11 mouse cellular contexts compared by ENCODE assay signal in genomic region chr5:136143161-136143755, GRCm38 (mm10). TPM values are rescaled to one million over a fixed set of nuclear protein-coding genes. Genes with fewer than 3 reads are reported as not detected.
A peak's percentile ranks its signal among the peaks of the same experiment; 100 is the strongest.
DNase-seq lines count a peak whose midpoint lies in the region; ATAC-seq and TF ChIP-seq lines count a peak whose summit lies in the region.
"Had no signal": no experiment of that assay in that cellular context is flagged by ENCODE, and none has a peak within 500 bp of the region (broad histone marks: within the 10 kb centered on the region; RNA-seq: fewer than 3 reads in every experiment).

No protein-coding gene starts in this region.

- no peak overlapping the region for H3K4me2 ChIP-seq in liver, embryonic 11.5 days
- no peak overlapping the region for H3K4me2 ChIP-seq in liver, postnatal 0 days (ENCODE audit: low read depth, low read length)
- H3K4me2 ChIP-seq: embryonic facial prominence, embryonic 12.5 days; lung, embryonic 15.5 days had no signal

- H3K9ac ChIP-seq in liver, adult 2 months (ENCODE audit: low read depth, low read length) = no peak overlapping the region
- H3K9ac ChIP-seq in liver, embryonic 11.5 days (ENCODE audit: low read depth, low read length) = no peak overlapping the region
- no peak overlapping the region for H3K9ac ChIP-seq in MEL (ENCODE audit: control insufficient read depth, low read depth, low read length, poor library complexity, severe bottlenecking)
- H3K9ac ChIP-seq in liver, postnatal 0 days (replicated peaks) = no peak overlapping the region
- H3K9ac ChIP-seq: embryonic facial prominence, embryonic 12.5 days; lung, embryonic 15.5 days had no signal

- H3K4me3 ChIP-seq in liver, adult 2 months (ENCODE audit: insufficient read depth, low read depth, low read length) = no peak overlapping the region
- no peak overlapping the region for H3K4me3 ChIP-seq in liver, embryonic 11.5 days (ENCODE audit: low read depth, low read length)
- H3K4me3 ChIP-seq in MEL (ENCODE audit: control insufficient read depth in 1 of 2, insufficient read depth in 1 of 2, low read depth in 2 of 2, low read length in 2 of 2) = no peak overlapping the region
- H3K4me3 ChIP-seq in liver, postnatal 0 days (ENCODE audit: low read depth, low read length) = no peak overlapping the region
- H3K4me3 ChIP-seq: embryonic facial prominence, embryonic 12.5 days; lung, embryonic 15.5 days had no signal

- intact Hi-C loops in heart, postnatal 25 days (cut with DNase I) = no loop called here
- intact Hi-C loops in heart, postnatal 14 days (cut with DNase I) = no loop called here

- WGBS in liver, adult 2 months = 92% methylated on average over 6 of the region's 6 CpGs
- WGBS in liver, embryonic 11.5 days = 88% methylated on average over 6 of the region's 6 CpGs
- 81% methylated on average over 6 of the region's 6 CpGs for WGBS in liver, postnatal 0 days (ENCODE audit: insufficient replicate concordance)

- H3K27me3 ChIP-seq in liver, adult 2 months (ENCODE audit: control insufficient read depth, insufficient read depth, low read length) = no peaks in the 10 kb centered on the region
- H3K27me3 ChIP-seq in liver, embryonic 11.5 days (replicated peaks; ENCODE audit: control insufficient read depth, insufficient read depth, low read length) = no peaks in the 10 kb centered on the region
- no peaks in the 10 kb centered on the region for H3K27me3 ChIP-seq in MEL (ENCODE audit: control insufficient read depth in 1 of 2, insufficient read depth in 2 of 2, low read length in 2 of 2)
- no peaks in the 10 kb centered on the region for H3K27me3 ChIP-seq in liver, postnatal 0 days (ENCODE audit: insufficient read depth, low read length)
- H3K27me3 ChIP-seq: embryonic facial prominence, embryonic 12.5 days; lung, embryonic 15.5 days had no signal

- DNase-seq in adrenal gland, postnatal 10 days = peak; percentile 24
- no peak for DNase-seq in adrenal gland, postnatal 14 days
- DNase-seq in liver, adult 2 months (ENCODE audit: extremely low read depth, low read depth, low spot score) = no peak
- no peak for DNase-seq in liver, embryonic 11.5 days (ENCODE audit: low spot score)
- peak; percentile 54 for DNase-seq in MEL (ENCODE audit: low read depth, low spot score)
- no peak for DNase-seq in liver, postnatal 0 days
- DNase-seq in heart, postnatal 25 days (ENCODE audit: low spot score) = no peak
- DNase-seq in heart, postnatal 14 days = no peak
- DNase-seq: heart, postnatal 10 days had no signal

- H3K36me3 ChIP-seq in liver, adult 2 months (ENCODE audit: control insufficient read depth, insufficient read depth, low read length) = peaks cover 5% of the 10 kb centered on the region; the same call in 1 of the 2 replicates
- H3K36me3 ChIP-seq in liver, embryonic 11.5 days (ENCODE audit: control insufficient read depth, insufficient read depth, low read length) = peaks cover 22% of the 10 kb centered on the region
- H3K36me3 ChIP-seq in MEL (ENCODE audit: control insufficient read depth in 1 of 2, insufficient read depth in 2 of 2, low read length in 2 of 2) = peaks cover 2 to 9% of the 10 kb centered on the region in 2 experiments; a peak in 3 of 4 replicates
- peaks cover 24% of the 10 kb centered on the region for H3K36me3 ChIP-seq in liver, postnatal 0 days (replicated peaks; ENCODE audit: insufficient read depth, low read length)

- H3K27ac ChIP-seq in liver, adult 2 months (replicated peaks; ENCODE audit: insufficient read depth, low read depth, low read length) = no peak overlapping the region
- no peak overlapping the region for H3K27ac ChIP-seq in liver, embryonic 11.5 days (ENCODE audit: low read depth, low read length)
- no peak overlapping the region for H3K27ac ChIP-seq in MEL (ENCODE audit: control insufficient read depth, low read depth, low read length)
- H3K27ac ChIP-seq in liver, postnatal 0 days (ENCODE audit: low read depth) = no peak overlapping the region
- H3K27ac ChIP-seq: embryonic facial prominence, embryonic 12.5 days; lung, embryonic 15.5 days had no signal

- H3K4me1 ChIP-seq in liver, adult 2 months (ENCODE audit: control insufficient read depth, insufficient read depth, low read length) = no peaks in the 10 kb centered on the region
- H3K4me1 ChIP-seq in liver, embryonic 11.5 days (replicated peaks; ENCODE audit: control insufficient read depth, insufficient read depth, low read length) = peaks cover 3% of the 10 kb centered on the region
- peaks cover 10 to 26% of the 10 kb centered on the region in 2 experiments; a peak in 3 of 4 replicates for H3K4me1 ChIP-seq in MEL (ENCODE audit: control insufficient read depth in 1 of 2, insufficient read depth in 2 of 2, low read length in 2 of 2)
- peaks cover 7% of the 10 kb centered on the region for H3K4me1 ChIP-seq in liver, postnatal 0 days (ENCODE audit: insufficient read depth)
- H3K4me1 ChIP-seq: embryonic facial prominence, embryonic 12.5 days; lung, embryonic 15.5 days had no signal

- TF ChIP-seq EP300 in MEL (IDR thresholded peaks at IDR 0.05; ENCODE audit: low read depth in 1 of 2, low read length in 2 of 2) = no peak
- no peak for TF ChIP-seq EP300 in liver, postnatal 0 days (IDR thresholded peaks at IDR 0.05; ENCODE audit: low read depth)

- peak; percentile 34 for TF ChIP-seq RAD21 in MEL (IDR thresholded peaks at IDR 0.05; ENCODE audit: low read depth, low read length)

- H3K9me3 ChIP-seq in liver, embryonic 11.5 days (ENCODE audit: control insufficient read depth, low read length) = no peaks in the 10 kb centered on the region
- H3K9me3 ChIP-seq in MEL (replicated peaks; ENCODE audit: insufficient read depth, low read length) = no peaks in the 10 kb centered on the region
- no peaks in the 10 kb centered on the region; the same call in 1 of the 2 replicates for H3K9me3 ChIP-seq in liver, postnatal 0 days (ENCODE audit: low read length)
- H3K9me3 ChIP-seq: lung, embryonic 15.5 days had no signal

- peak; percentile 50; the same call in 1 of the 2 replicates for TF ChIP-seq CTCF in liver, adult 2 months (IDR thresholded peaks at IDR 0.05; ENCODE audit: low read depth, low read length)
- peak; percentile 54 to 64 (median 59) for TF ChIP-seq CTCF in MEL (IDR thresholded peaks at IDR 0.05 in 2 of 3, conservative IDR thresholded peaks at IDR 0.05 in 1 of 3; ENCODE audit: control insufficient read depth in 1 of 3, insufficient read depth in 1 of 3, low read depth in 2 of 3, low read length in 3 of 3, poor library complexity in 1 of 3, severe bottlenecking in 1 of 3)
- peak; percentile 61 for TF ChIP-seq CTCF in liver, postnatal 0 days (IDR thresholded peaks at IDR 0.05; ENCODE audit: low read depth)

- H3K79me2 ChIP-seq in liver, adult 2 months (ENCODE audit: control insufficient read depth, insufficient read depth, low read length) = no peaks in the 10 kb centered on the region
- 0 out of 2 replicates have a peak, but pooled peaks cover 3% of the 10 kb centered on the region for H3K79me2 ChIP-seq in MEL (ENCODE audit: control insufficient read depth, insufficient read depth, low read length, poor library complexity)

- TF ChIP-seq POLR2A in liver, adult 2 months (IDR thresholded peaks at IDR 0.05; ENCODE audit: extremely low read depth, insufficient read depth, low read length) = no peak
- TF ChIP-seq POLR2A in MEL (IDR thresholded peaks at IDR 0.05; ENCODE audit: control insufficient read depth in 1 of 2, insufficient read depth in 1 of 2, low read depth in 1 of 2, low read length in 2 of 2, poor library complexity in 1 of 2) = no peak

- ATAC-seq in liver, embryonic 11.5 days (replicated peaks; ENCODE audit: low FRiP score) = no peak
- no peak for ATAC-seq in liver, postnatal 0 days

RNA-seq across cellular contexts. Expression of gene Alkbh4, which starts 7.3 kb away (rescaled TPM):
- 1 to 10 TPM; 5.6 to 9.2 TPM for total RNA-seq in adrenal gland, postnatal 10 days (2021)
- 7.2 and 9.8 TPM in 2 replicates for total RNA-seq in adrenal gland, postnatal 14 days (2021)
- 3.0 and 3.8 TPM in 2 replicates for total RNA-seq in liver, adult 2 months (2014; rRNA removed)
- polyA plus RNA-seq in liver, adult 2 months (2012; rRNA removed) = 6.5 and 9.3 TPM in 2 replicates
- 20.3 and 24.9 TPM in 2 replicates for polyA plus RNA-seq in liver, embryonic 11.5 days (2014; fragmentation: Nextera tagmentation; extraction: Ambion mirVana)
- 17.1 and 23.2 TPM in 2 replicates for total RNA-seq in MEL (2012; rRNA removed)
- polyA plus RNA-seq in MEL (2012; ENCODE audit: insufficient read depth in 1 of 2, insufficient read length in 2 of 2, low read depth in 1 of 2, low replicate concordance in 2 of 2, missing spikeins in 1 of 2) = 10 to 100 TPM in 1 of 2 experiments, not detected in 1; 24.2 TPM
- 8.8 and 9.2 TPM in 2 replicates for polyA plus RNA-seq in liver, postnatal 0 days (2015; fragmentation: Nextera tagmentation; extraction: Ambion mirVana)
- 1 to 10 TPM; 5.3 to 6.0 TPM for total RNA-seq in heart, postnatal 25 days (2021)
- 1 to 10 TPM; 4.6 to 6.0 TPM for total RNA-seq in heart, postnatal 14 days (2021)

RNA-seq across cellular contexts. Expression of gene Lrwd1, which starts 7.4 kb away (rescaled TPM):
- total RNA-seq in adrenal gland, postnatal 10 days (2021) = 10 to 100 TPM in 1 of 2 experiments, 1 to 10 TPM in 1; 8.6 to 11.9 TPM
- total RNA-seq in adrenal gland, postnatal 14 days (2021) = 11.2 and 15.5 TPM in 2 replicates
- 5.3 and 6.7 TPM in 2 replicates for total RNA-seq in liver, adult 2 months (2014; rRNA removed)
- polyA plus RNA-seq in liver, adult 2 months (2012; rRNA removed) = 9.9 and 14.9 TPM in 2 replicates
- polyA plus RNA-seq in liver, embryonic 11.5 days (2014; fragmentation: Nextera tagmentation; extraction: Ambion mirVana) = 69.0 and 70.3 TPM in 2 replicates
- total RNA-seq in MEL (2012; rRNA removed) = 98.2 and 103 TPM in 2 replicates
- polyA plus RNA-seq in MEL (2012; ENCODE audit: insufficient read depth in 1 of 2, insufficient read length in 2 of 2, low read depth in 1 of 2, low replicate concordance in 2 of 2, missing spikeins in 1 of 2) = 100 to 1,000 TPM in 1 of 2 experiments, not detected in 1; 133 TPM
- 13.7 and 16.5 TPM in 2 replicates for polyA plus RNA-seq in liver, postnatal 0 days (2015; fragmentation: Nextera tagmentation; extraction: Ambion mirVana)
- 1 to 10 TPM; 5.0 to 6.3 TPM for total RNA-seq in heart, postnatal 25 days (2021)
- 1 to 10 TPM; 6.5 to 7.0 TPM for total RNA-seq in heart, postnatal 14 days (2021)

RNA-seq across cellular contexts. Expression of gene Polr2j, which starts 26.8 kb away (rescaled TPM):
- 10 to 100 TPM; 84.1 to 89.4 TPM for total RNA-seq in adrenal gland, postnatal 10 days (2021)
- 82.7 and 86.4 TPM in 2 replicates for total RNA-seq in adrenal gland, postnatal 14 days (2021)
- 46.1 and 52.4 TPM in 2 replicates for total RNA-seq in liver, adult 2 months (2014; rRNA removed)
- polyA plus RNA-seq in liver, adult 2 months (2012; rRNA removed) = 34.3 and 36.1 TPM in 2 replicates
- polyA plus RNA-seq in liver, embryonic 11.5 days (2014; fragmentation: Nextera tagmentation; extraction: Ambion mirVana) = 253 and 261 TPM in 2 replicates
- total RNA-seq in MEL (2012; rRNA removed) = 316 and 318 TPM in 2 replicates
- 100 to 1,000 TPM in 1 of 2 experiments, not detected in 1; 269 TPM for polyA plus RNA-seq in MEL (2012; ENCODE audit: insufficient read depth in 1 of 2, insufficient read length in 2 of 2, low read depth in 1 of 2, low replicate concordance in 2 of 2, missing spikeins in 1 of 2)
- 99.8 and 112 TPM in 2 replicates for polyA plus RNA-seq in liver, postnatal 0 days (2015; fragmentation: Nextera tagmentation; extraction: Ambion mirVana)
- total RNA-seq in heart, postnatal 25 days (2021) = 10 to 100 TPM; 64.4 to 71.9 TPM
- 10 to 100 TPM; 61.5 to 63.4 TPM for total RNA-seq in heart, postnatal 14 days (2021)

RNA-seq across cellular contexts. Expression of gene Orai2, which starts 27.3 kb away (rescaled TPM):
- 1 to 10 TPM; 5.1 to 6.6 TPM for total RNA-seq in adrenal gland, postnatal 10 days (2021)
- 2.6 and 12.4 TPM in 2 replicates for total RNA-seq in adrenal gland, postnatal 14 days (2021)
- 1.1 and 1.5 TPM in 2 replicates for total RNA-seq in liver, adult 2 months (2014; rRNA removed)
- polyA plus RNA-seq in liver, adult 2 months (2012; rRNA removed) = 0.77 and 1.4 TPM in 2 replicates
- polyA plus RNA-seq in liver, embryonic 11.5 days (2014; fragmentation: Nextera tagmentation; extraction: Ambion mirVana) = 7.4 and 9.0 TPM in 2 replicates
- 26.6 and 33.6 TPM in 2 replicates for total RNA-seq in MEL (2012; rRNA removed)
- polyA plus RNA-seq in MEL (2012; ENCODE audit: insufficient read depth in 1 of 2, insufficient read length in 2 of 2, low read depth in 1 of 2, low replicate concordance in 2 of 2, missing spikeins in 1 of 2) = 10 to 100 TPM in 1 of 2 experiments, not detected in 1; 35.7 TPM
- polyA plus RNA-seq in liver, postnatal 0 days (2015; fragmentation: Nextera tagmentation; extraction: Ambion mirVana) = 4.4 and 4.5 TPM in 2 replicates
- total RNA-seq in heart, postnatal 25 days (2021) = 1 to 10 TPM in 1 of 2 experiments, under 1 TPM in 1; 0.87 to 1.2 TPM
- total RNA-seq in heart, postnatal 14 days (2021) = 1 to 10 TPM; 2.3 to 3.4 TPM

RNA-seq across cellular contexts. Expression of gene Prkrip1, which starts 55.5 kb away (rescaled TPM):
- total RNA-seq in adrenal gland, postnatal 10 days (2021) = 10 to 100 TPM; 30.0 to 33.2 TPM
- 31.8 and 36.4 TPM in 2 replicates for total RNA-seq in adrenal gland, postnatal 14 days (2021)
- total RNA-seq in liver, adult 2 months (2014; rRNA removed) = 2.0 and 2.1 TPM in 2 replicates
- 3.2 and 4.8 TPM in 2 replicates for polyA plus RNA-seq in liver, adult 2 months (2012; rRNA removed)
- 59.9 and 65.5 TPM in 2 replicates for polyA plus RNA-seq in liver, embryonic 11.5 days (2014; fragmentation: Nextera tagmentation; extraction: Ambion mirVana)
- 55.1 and 55.6 TPM in 2 replicates for total RNA-seq in MEL (2012; rRNA removed)
- polyA plus RNA-seq in MEL (2012; ENCODE audit: insufficient read depth in 1 of 2, insufficient read length in 2 of 2, low read depth in 1 of 2, low replicate concordance in 2 of 2, missing spikeins in 1 of 2) = 10 to 100 TPM in 1 of 2 experiments, not detected in 1; 84.1 TPM
- 19.6 and 19.9 TPM in 2 replicates for polyA plus RNA-seq in liver, postnatal 0 days (2015; fragmentation: Nextera tagmentation; extraction: Ambion mirVana)
- total RNA-seq in heart, postnatal 25 days (2021) = 10 to 100 TPM; 17.3 to 20.9 TPM
- total RNA-seq in heart, postnatal 14 days (2021) = 10 to 100 TPM; 20.3 to 21.7 TPM

Comparison
In these comparisons a context has a peak if more than half of its experiments do, and no peak if none do; other contexts are left out.
1. DNase-seq: peak in adrenal gland, postnatal 10 days (single experiment) and MEL (single experiment); none in adrenal gland, postnatal 14 days (single experiment), liver, adult 2 months (single experiment), liver, embryonic 11.5 days (single experiment), liver, postnatal 0 days (single experiment), heart, postnatal 25 days (single experiment) and heart, postnatal 14 days (0 of 2).
2. Peak in every context shown above with its lines, with median percentiles within 50 percentile points of each other: CTCF ChIP-seq.